Mouse (Mus musculus): ENCODE measurements at regions not wholly inside any gene's neighbourhood (a gene's known extent, or its start where the extent isn't known, plus 50 kb on each side); places are given as distances from the start of the nearest gene placed in this dataset.

DNA sequence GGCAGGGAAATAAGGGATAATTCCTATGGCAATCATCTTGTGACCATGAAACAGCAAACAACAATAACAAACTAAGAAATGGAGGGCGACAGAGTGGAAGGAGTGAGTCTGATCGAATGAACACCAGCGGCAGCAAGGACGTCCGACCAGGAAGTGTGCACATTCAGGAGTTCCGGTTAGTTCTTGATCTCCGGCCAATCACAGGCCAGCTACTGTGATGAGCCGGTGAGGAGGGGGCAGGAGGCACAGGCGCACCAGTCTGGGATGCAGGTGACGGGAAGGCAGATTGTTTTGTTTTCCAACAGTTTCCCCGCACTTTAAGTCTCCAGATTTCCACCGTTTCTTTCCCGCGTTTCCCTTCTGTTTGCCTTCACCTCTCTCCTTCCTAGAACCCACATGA is 50.3 kb upstream of the Hunk start:
- Histone ChIP-seq H3K27ac (no peak overlapping the region), H3K4me3 (no peak overlapping the region), H3K27me3 (ENCODE audit: insufficient read depth, poor library complexity, severe bottlenecking) (no peaks in the 10 kb centered on the region), H3K9me3 (no peaks in the 10 kb centered on the region), H3K36me3 (peaks cover 11% of the 10 kb centered on the region), H3K4me1 (peaks cover 13% of the 10 kb centered on the region)
- DNase-seq (ENCODE audit: low spot score) = no peak
- 63% methylated on average over 14 of the region's 14 CpGs for WGBS

DNA sequence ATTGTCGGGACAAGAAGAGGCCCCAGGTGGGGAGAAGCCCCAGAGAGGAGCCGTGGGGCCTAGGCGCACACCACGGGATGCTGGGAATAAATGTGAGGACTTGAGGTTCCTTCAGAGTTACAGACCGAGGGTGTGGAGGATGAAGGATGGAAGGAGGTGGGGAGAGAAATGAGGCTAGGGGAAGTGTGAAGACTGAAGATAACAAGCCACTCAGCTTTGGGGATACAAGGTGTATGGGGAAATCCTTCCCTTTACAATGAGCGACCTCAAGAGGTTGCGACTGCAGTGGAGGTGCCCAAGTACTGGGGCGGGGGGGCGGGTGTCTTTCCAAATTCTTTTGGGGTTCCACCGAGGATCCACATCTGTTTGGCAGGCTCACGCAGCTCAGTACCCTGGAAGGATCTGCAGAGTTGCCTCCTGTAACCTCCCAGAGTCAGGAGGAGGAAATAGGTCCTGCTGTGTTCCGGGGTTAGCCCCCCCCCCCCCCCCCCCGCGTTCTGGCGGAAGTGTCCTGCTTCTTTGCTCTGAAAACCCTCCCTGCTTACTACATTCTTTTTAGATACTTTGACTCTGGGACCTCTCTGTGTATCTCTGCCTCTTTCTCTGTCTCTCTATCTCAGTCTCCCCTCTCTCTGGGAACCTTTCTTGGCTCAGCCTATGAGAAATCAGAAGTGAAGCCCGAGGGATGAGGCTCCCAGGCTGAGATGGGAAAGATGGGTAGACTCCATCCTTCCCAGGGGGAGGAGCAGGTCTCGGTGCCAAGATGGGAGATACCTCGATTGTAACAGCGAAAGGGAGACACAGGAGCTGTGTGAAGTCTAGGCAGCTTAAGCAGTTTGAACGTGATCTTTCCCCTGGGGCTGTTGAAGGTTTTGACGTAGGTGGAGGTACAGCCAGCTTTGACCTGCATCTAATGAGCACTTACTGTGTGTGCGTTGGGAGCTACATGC is 49.8 kb upstream of the Scaf4 start:
- 0 out of 2 replicates have a peak, but pooled peaks cover 2% of the 10 kb centered on the region for H3K36me3 ChIP-seq
- H3K9me3 ChIP-seq = no peaks in the 10 kb centered on the region
- DNase-seq (ENCODE audit: low spot score) = no peak
- H3K27ac ChIP-seq = 0 out of 2 replicates have a peak overlapping the region, but pooled peaks have one; percentile 19
- peaks cover 13% of the 10 kb centered on the region for H3K4me1 ChIP-seq
- no peaks in the 10 kb centered on the region for H3K27me3 ChIP-seq (ENCODE audit: insufficient read depth, poor library complexity, severe bottlenecking)
- 50% methylated on average over 20 of the region's 22 CpGs for WGBS
- H3K4me3 ChIP-seq = no peak overlapping the region
